Mouse (Mus musculus) liver, embryonic 15.5 days (tissue): ENCODE data around the gene Rsph1. TPM values are rescaled to one million over a fixed set of nuclear protein-coding genes. Genes with fewer than 3 reads are reported as not detected.

Experiments used
- ATAC-seq: fragments of 200-750 bp; cut with Nextera tagmentation; 2 replicates; pipeline ENCODE4 v1.8.0; 2017; ENCODE audit warnings: moderate number of reproducible peaks, mild to moderate bottlenecking, moderate library complexity; ENCODE audit not compliant: insufficient read depth
- H3K27ac ChIP-seq: fragments of 300-500 bp; sonication (generic); replicated peaks from 2 replicates; pipeline ENCODE4 v1.5.1; 2015; ENCODE audit warnings: mild to moderate bottlenecking, inconsistent platforms
- H3K27me3 ChIP-seq: fragments of 300-500 bp; sonication (generic); 2 replicates; pipeline ENCODE4 v1.6.1; 2015; ENCODE audit warnings: mild to moderate bottlenecking, inconsistent platforms
- H3K36me3 ChIP-seq: fragments of 300-500 bp; sonication (generic); replicated peaks from 2 replicates; pipeline ENCODE4 v1.6.1; 2015; ENCODE audit warnings: moderate library complexity, mild to moderate bottlenecking, inconsistent platforms
- H3K4me1 ChIP-seq: fragments of 300-500 bp; sonication (generic); replicated peaks from 2 replicates; pipeline ENCODE4 v1.6.1; 2015; ENCODE audit warnings: inconsistent platforms
- H3K4me2 ChIP-seq: fragments of 300-500 bp; sonication (generic); 2 replicates; pipeline ENCODE4 v1.6.1; 2015; ENCODE audit warnings: moderate library complexity, mild to moderate bottlenecking, inconsistent platforms
- H3K4me3 ChIP-seq: fragments of 300-500 bp; sonication (generic); replicated peaks from 2 replicates; pipeline ENCODE4 v1.5.1; 2015; ENCODE audit warnings: mild to moderate bottlenecking, inconsistent platforms
- H3K9ac ChIP-seq: fragments of 300-500 bp; sonication (generic); 2 replicates; pipeline ENCODE4 v1.6.1; 2015; ENCODE audit warnings: moderate library complexity, mild to moderate bottlenecking, inconsistent platforms
- H3K9me3 ChIP-seq: fragments of 300-500 bp; sonication (generic); replicated peaks from 2 replicates; pipeline ENCODE4 v1.6.1; 2016; ENCODE audit warnings: inconsistent platforms
- WGBS: fragments of 180-500 bp; shearing (Covaris S2); methylation state at CpG from one replicate; pipeline ENCODE4 v1.1.7; 2015; ENCODE audit warnings: mixed read lengths; ENCODE audit not compliant: insufficient replicate concordance; 5-methylcytosine and 5-hydroxymethylcytosine counted together
- polyA plus RNA-seq: library from polyadenylated mRNA; unstranded; fragments of >200 nt; fragmentation: Nextera tagmentation; extraction: Ambion mirVana; gene quantifications from 2 replicates; pipeline ENCODE4 v1.2.1, GENCODE M21; 2015

Rsph1 gene
- polyA plus RNA-seq: 0.13 and 0.25 TPM in 2 replicates

DNA sequence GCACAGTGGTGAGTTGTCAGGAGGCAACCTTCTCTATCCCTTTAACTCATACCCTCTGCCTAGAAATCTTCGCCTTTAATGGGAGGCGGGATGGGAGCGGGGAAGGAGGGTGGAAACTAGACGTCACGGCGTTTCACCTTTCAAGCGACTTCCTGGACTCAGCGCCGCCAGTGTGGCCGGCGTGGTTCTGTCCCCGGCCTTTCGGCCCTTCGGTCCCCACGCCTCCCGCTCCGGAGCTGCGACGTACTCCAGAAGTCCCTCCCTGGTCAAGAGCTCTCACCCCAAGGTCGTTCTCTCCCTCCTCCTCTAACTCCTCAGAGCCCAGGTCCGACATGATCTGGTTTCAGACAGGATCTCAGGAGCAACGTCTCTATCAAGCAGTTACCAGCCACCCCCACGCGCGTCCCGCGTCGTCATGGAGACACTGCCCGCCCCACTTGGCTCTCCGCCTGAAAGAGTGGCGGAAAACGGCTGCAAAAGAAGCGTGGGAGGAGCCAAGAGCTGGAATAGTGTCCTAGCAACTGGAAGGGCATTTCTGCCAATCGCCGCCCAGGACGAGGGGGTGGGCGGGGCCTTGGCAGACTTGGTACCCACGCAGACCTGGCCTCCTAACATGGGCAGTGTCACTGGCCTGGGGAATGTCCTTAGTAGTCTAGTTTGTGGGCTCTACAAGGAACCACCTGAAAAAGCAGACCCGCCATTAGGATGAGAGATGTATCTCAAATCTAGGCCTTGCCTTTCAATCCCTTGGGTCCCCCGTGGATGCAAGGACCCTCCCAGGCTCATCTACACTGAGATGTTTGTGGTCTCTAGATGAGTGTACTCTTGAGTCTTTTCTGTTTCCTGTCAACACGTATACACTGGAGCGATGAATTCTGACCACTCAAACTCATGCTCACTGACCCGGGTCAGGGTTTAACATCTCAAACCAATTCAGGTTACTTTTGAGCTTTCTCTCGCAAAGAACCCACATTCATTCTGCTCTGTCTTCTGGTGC is at the start of gene Rsph1:
TSS of gene Rsph1 (minus strand) at position 462 of the 997 bp plus-strand sequence.
- peak; percentile 37; the same call in 1 of the 2 replicates for ATAC-seq
- no peaks in the 10 kb centered on the region for H3K9me3 ChIP-seq
- H3K4me3 ChIP-seq: peak within 1 kb of the TSS; percentile 44
- 11% methylated on average over 44 of the region's 44 CpGs for WGBS
- H3K27me3 ChIP-seq: peaks cover 9% of the 10 kb centered on the region; the same call in 1 of the 2 replicates
- H3K4me2 ChIP-seq: peak within 1 kb of the TSS; percentile 69
- H3K9ac ChIP-seq: no peak within 1 kb of the TSS
- peaks cover 16% of the 10 kb centered on the region; the same call in 1 of the 2 replicates for H3K4me1 ChIP-seq
- H3K36me3 ChIP-seq: no peaks in the 10 kb centered on the region
- no peak within 1 kb of the TSS for H3K27ac ChIP-seq

DNA sequence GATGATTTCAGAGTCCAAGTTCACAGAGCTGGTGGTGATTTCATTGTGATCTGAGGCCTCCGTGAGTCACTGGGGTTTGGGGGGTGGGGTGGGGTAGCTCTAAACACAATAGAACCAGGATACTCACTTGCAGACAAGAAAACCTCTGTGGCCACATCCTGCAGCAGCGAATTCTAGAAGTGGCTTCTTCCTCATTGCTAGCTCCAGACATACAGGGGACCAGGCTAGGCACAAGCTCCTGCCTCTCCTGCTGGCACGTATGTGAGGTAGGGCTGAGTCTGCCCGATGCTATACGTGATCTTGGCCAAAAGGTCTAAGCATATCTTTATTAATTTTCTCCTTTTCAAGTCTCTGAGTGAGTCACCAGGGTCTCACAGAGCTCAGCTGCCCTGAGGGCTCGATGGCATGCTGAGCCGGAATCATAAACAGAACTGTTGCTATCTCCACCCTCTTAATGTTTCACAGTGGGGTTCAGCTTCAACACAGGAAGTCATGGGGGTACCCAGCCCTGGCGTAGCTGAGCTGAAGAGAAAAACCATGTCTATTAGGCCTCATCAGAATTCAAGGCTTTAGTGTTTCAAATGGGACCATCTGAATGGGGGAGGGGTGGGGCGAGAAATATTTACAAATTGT is 49.2 kb upstream of the Rsph1 start:
- no peaks in the 10 kb centered on the region for H3K27me3 ChIP-seq
- no peak overlapping the region for H3K4me3 ChIP-seq
- no peak overlapping the region for H3K27ac ChIP-seq
- ATAC-seq: no peak
- 37% methylated on average over 9 of the region's 9 CpGs for WGBS
- H3K9me3 ChIP-seq: no peaks in the 10 kb centered on the region
- H3K4me2 ChIP-seq: no peak overlapping the region
- peaks cover 5% of the 10 kb centered on the region; the same call in 1 of the 2 replicates for H3K4me1 ChIP-seq
- no peak overlapping the region for H3K9ac ChIP-seq
- H3K36me3 ChIP-seq: no peaks in the 10 kb centered on the region

GRCm38 (mm10) chr17:31325451-31326219 is 48.5 kb upstream of the Rsph1 start:
- no peak overlapping the region for H3K4me2 ChIP-seq
- no peaks in the 10 kb centered on the region for H3K27me3 ChIP-seq
- no peaks in the 10 kb centered on the region for H3K36me3 ChIP-seq
- H3K4me1 ChIP-seq: peaks cover 5% of the 10 kb centered on the region; the same call in 1 of the 2 replicates
- no peak for ATAC-seq
- no peak overlapping the region for H3K9ac ChIP-seq
- WGBS: 49% methylated on average over 13 of the region's 13 CpGs
- H3K27ac ChIP-seq: no peak overlapping the region
- H3K4me3 ChIP-seq: no peak overlapping the region
- H3K9me3 ChIP-seq: no peaks in the 10 kb centered on the region

GRCm38 (mm10) chr17:31324227-31324626 is 47.0 kb upstream of the Rsph1 start:
- H3K27ac ChIP-seq: no peak overlapping the region
- H3K4me2 ChIP-seq: no peak overlapping the region
- H3K4me3 ChIP-seq: no peak overlapping the region
- WGBS: 77% methylated on average over 8 of the region's 8 CpGs
- peaks cover 5% of the 10 kb centered on the region; the same call in 1 of the 2 replicates for H3K4me1 ChIP-seq
- ATAC-seq: no peak
- no peaks in the 10 kb centered on the region for H3K9me3 ChIP-seq
- H3K9ac ChIP-seq: no peak overlapping the region
- no peaks in the 10 kb centered on the region for H3K36me3 ChIP-seq
- H3K27me3 ChIP-seq: no peaks in the 10 kb centered on the region

GRCm38 (mm10) chr17:31323379-31323778 is 46.2 kb upstream of the Rsph1 start:
- Histone ChIP-seq H3K9me3 (no peaks in the 10 kb centered on the region), H3K4me3 (no peak overlapping the region), H3K27me3 (no peaks in the 10 kb centered on the region), H3K9ac (no peak overlapping the region), H3K4me1 (peaks cover 5% of the 10 kb centered on the region; the same call in 1 of the 2 replicates), H3K4me2 (no peak overlapping the region), H3K36me3 (no peaks in the 10 kb centered on the region), H3K27ac (no peak overlapping the region)
- ATAC-seq: no peak
- 65% methylated on average over 4 of the region's 4 CpGs for WGBS

DNA sequence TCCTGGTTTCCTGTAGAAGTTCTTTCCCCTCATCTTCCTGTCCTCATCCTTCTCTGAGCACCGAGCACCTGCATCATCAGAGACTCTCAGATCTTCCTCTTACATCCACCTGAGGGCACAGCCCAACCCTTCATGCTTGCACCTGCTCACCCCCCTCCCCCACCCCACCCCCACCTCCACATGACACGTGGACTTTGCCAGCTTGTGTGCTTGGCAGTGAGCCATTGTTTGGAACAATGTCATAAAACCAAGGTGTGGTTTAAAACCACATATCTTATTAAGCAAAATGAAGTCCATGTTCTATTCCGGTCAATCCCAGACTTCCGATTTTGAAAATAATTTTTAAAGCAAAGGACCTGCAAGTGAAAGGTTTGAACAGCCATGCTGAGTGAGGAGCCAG is 45.3 kb upstream of the Rsph1 start:
- no peak for ATAC-seq
- H3K27ac ChIP-seq: no peak overlapping the region
- H3K36me3 ChIP-seq: no peaks in the 10 kb centered on the region
- no peaks in the 10 kb centered on the region for H3K9me3 ChIP-seq
- no peak overlapping the region for H3K4me3 ChIP-seq
- WGBS: 69% methylated on average over 4 of the region's 4 CpGs
- peaks cover 5% of the 10 kb centered on the region; the same call in 1 of the 2 replicates for H3K4me1 ChIP-seq
- no peak overlapping the region for H3K9ac ChIP-seq
- no peak overlapping the region for H3K4me2 ChIP-seq
- H3K27me3 ChIP-seq: no peaks in the 10 kb centered on the region

GRCm38 (mm10) chr17:31321425-31321824 is 44.2 kb upstream of the Rsph1 start:
- WGBS: 74% methylated on average over 12 of the region's 12 CpGs
- Histone ChIP-seq H3K4me1 (peaks cover 5% of the 10 kb centered on the region; the same call in 1 of the 2 replicates), H3K4me3 (no peak overlapping the region), H3K27ac (no peak overlapping the region), H3K36me3 (no peaks in the 10 kb centered on the region), H3K4me2 (no peak overlapping the region), H3K27me3 (no peaks in the 10 kb centered on the region), H3K9me3 (no peaks in the 10 kb centered on the region), H3K9ac (no peak overlapping the region)
- ATAC-seq: no peak

GRCm38 (mm10) chr17:31318906-31319767 is 42.0 kb upstream of the Rsph1 start:
- whole genome bisulfite sequencing: 71% methylated on average over 19 of the region's 19 CpGs
- H3K9me3 ChIP-seq: no peaks in the 10 kb centered on the region
- H3K4me3 ChIP-seq: no peak overlapping the region
- no peaks in the 10 kb centered on the region; the same call in 1 of the 2 replicates for H3K4me1 ChIP-seq
- H3K4me2 ChIP-seq: no peak overlapping the region
- ATAC-seq: no peak
- no peaks in the 10 kb centered on the region for H3K27me3 ChIP-seq
- H3K36me3 ChIP-seq: no peaks in the 10 kb centered on the region
- H3K9ac ChIP-seq: no peak overlapping the region
- H3K27ac ChIP-seq: no peak overlapping the region

DNA sequence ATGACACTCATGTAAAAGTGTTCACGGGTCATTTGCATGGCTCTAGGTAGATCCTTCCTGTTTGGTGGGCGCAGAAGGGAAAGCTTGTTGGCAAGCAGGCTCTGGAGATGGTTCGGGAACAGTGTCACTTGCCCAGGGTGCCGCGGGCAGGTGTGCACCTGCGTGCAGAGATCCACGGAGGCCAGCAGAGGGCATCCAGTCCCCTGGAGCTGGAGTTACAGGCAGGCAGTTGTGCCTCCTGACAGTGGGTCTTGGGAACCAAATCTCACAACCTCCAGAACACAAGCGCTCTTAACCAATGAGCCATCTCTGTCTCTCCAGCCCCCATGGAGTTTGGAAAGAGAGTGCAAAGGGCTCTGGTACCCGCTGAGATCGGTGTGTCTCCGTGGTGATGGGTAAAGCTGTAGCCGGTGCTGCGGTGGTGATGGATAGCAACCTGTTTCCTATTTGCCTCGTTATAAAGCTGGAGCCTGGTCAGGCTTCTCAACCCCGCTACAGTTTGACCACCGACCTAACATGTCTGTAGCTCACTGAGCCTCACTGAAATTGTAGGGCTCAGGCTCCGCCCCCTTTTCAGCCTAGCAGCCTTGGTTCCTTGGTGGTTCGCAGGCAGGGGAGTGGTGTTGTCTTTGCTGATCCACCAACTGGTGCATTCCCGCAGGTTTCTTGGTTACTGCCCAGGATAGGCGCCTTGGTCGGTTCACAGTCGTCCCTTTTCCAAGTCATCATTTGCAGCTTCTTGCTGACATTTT is 40.5 kb upstream of the Rsph1 start:
- Histone ChIP-seq H3K4me2 (no peak overlapping the region), H3K9ac (no peak overlapping the region), H3K27me3 (no peaks in the 10 kb centered on the region), H3K4me3 (no peak overlapping the region), H3K27ac (no peak overlapping the region), H3K9me3 (no peaks in the 10 kb centered on the region), H3K36me3 (no peaks in the 10 kb centered on the region), H3K4me1 (no peaks in the 10 kb centered on the region)
- 67% methylated on average over 22 of the region's 22 CpGs for WGBS
- no peak for ATAC-seq
